Mouse (Mus musculus) liver, adult 2 months (tissue): ENCODE results near the gene Tiam2.

Source experiments
- CTCF ChIP-seq: fragments of 200-500 bp; IDR thresholded peaks from 2 replicates; pipeline ENCODE4 v1.5.1; 2011; ENCODE audit warnings: low read depth, low read length, control low read depth
- POLR2A ChIP-seq: fragments of 200-500 bp; IDR thresholded peaks from 2 replicates; pipeline ENCODE4 v1.6.1; 2011; ENCODE audit warnings: low read length, control low read depth; ENCODE audit not compliant: insufficient read depth; ENCODE audit errors: extremely low read depth

DNA sequence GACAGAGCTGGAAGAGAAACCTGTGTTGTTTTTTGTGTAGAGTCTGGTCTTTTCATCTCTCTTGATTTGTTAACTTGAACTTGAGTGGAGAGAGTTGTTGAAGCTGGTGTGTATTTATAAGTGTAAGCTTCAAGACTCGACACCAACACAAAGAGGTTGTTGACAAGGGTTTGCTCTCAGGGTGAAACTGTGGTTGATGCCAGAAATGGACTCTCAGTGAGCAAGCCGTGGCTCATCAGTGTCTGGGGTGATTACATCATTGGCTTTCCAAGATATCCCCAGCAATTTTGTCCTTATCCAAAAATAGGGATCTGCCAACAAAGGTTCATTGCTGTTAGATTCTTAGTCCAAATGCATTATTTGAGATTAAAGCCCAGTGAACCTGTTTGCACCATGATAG is 150.2 kb downstream of the Tiam2 start:
- TF ChIP-seq CTCF, result no peak
- no peak for TF ChIP-seq POLR2A
